Mouse (Mus musculus): Measurements from ENCODE around the gene 4930522H14Rik.

- TF ChIP-seq CTCF (IDR thresholded peaks at IDR 0.05; ENCODE audit: low read depth, low read length) (no peak), GATA1 (IDR thresholded peaks at IDR 0.05; ENCODE audit: borderline replicate concordance, low read length) (no peak)
Observed at GRCm38 (mm10) chr4:109456821-109457220, 74.3 kb downstream of the 4930522H14Rik start.

Data from G1E (cell line).